Mouse (Mus musculus): ENCODE measurements around the gene Rimbp2.

- TF ChIP-seq CTCF (IDR thresholded peaks at IDR 0.05; ENCODE audit: extremely low read depth, insufficient read depth, insufficient read length, insufficient replicate concordance) = no peak
- TF ChIP-seq POLR2A (IDR thresholded peaks at IDR 0.05; ENCODE audit: low read depth, low read length) = no peak
Measured at GRCm38 (mm10) chr5:129002571-129003011, 49.3 kb upstream of the Rimbp2 start.

Data from spleen, adult 2 months (tissue).